Mouse (Mus musculus): ENCODE data around the gene Rcan1. TPM values are rescaled to one million over a fixed set of nuclear protein-coding genes. Genes with fewer than 3 reads are reported as not detected.

Gene Rcan1
- polyA plus RNA-seq, 1 experiment from 2014 or later = 54.7 TPM

- Histone ChIP-seq H3K4me1 (ENCODE audit: insufficient read depth, low read depth, low read length) (no peaks in the 10 kb centered on the region), H3K36me3 (ENCODE audit: insufficient read depth, low read length) (no peaks in the 10 kb centered on the region), H3K9me3 (ENCODE audit: low read length) (no peaks in the 10 kb centered on the region), H3K4me3 (ENCODE audit: low read depth, low read length) (no peak overlapping the region), H3K27me3 (replicated peaks; ENCODE audit: insufficient read depth, low read length) (no peaks in the 10 kb centered on the region), H3K27ac (ENCODE audit: low read length) (no peak overlapping the region), H3K9ac (replicated peaks; ENCODE audit: low read depth) (no peak overlapping the region), H3K4me2 (replicated peaks; ENCODE audit: low read depth, low read length) (no peak overlapping the region)
- ATAC-seq (no peak), DNase-seq (ENCODE audit: low spot score) (no peak)
- WGBS = 81% methylated on average over 12 of the region's 12 CpGs
- no peak for TF ChIP-seq EP300 (IDR thresholded peaks at IDR 0.05)
Measured at GRCm38 (mm10) chr16:92353295-92353694, 117.4 kb downstream of the Rcan1 start.

DNA sequence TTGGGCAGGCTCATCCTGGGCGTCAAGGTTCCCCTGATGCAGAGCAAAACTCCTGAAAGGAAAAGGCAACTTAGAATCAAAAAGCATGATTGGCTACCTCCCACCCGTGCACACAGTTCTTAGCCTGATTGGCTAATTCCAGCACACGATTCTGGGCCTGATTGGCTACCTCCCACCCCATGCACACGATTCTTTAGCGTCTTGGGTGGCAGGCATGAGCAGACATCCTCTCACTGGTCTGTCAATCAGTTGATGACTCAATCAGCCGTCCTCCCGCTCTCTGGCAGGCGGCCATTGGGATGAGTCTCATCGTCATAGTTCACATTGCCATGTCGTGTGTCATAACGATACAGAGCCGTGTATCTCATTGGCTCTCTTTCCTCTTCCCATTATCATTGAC, 121.7 kb downstream of the Rcan1 start:
- no peak overlapping the region for H3K27ac ChIP-seq (ENCODE audit: low read length)
- no peaks in the 10 kb centered on the region for H3K27me3 ChIP-seq (replicated peaks; ENCODE audit: insufficient read depth, low read length)
- H3K9ac ChIP-seq (replicated peaks; ENCODE audit: low read depth) = no peak overlapping the region
- H3K4me3 ChIP-seq (ENCODE audit: low read depth, low read length) = no peak overlapping the region
- H3K4me2 ChIP-seq (replicated peaks; ENCODE audit: low read depth, low read length) = no peak overlapping the region
- no peaks in the 10 kb centered on the region for H3K36me3 ChIP-seq (ENCODE audit: insufficient read depth, low read length)
- 61% methylated on average over 12 of the region's 12 CpGs for WGBS
- ATAC-seq (peak; percentile 76), DNase-seq (ENCODE audit: low spot score) (peak; percentile 70)
- peaks cover 4% of the 10 kb centered on the region; the same call in 1 of the 2 replicates for H3K4me1 ChIP-seq (ENCODE audit: insufficient read depth, low read depth, low read length)
- TF ChIP-seq CTCF (IDR thresholded peaks at IDR 0.05) (no peak), EP300 (IDR thresholded peaks at IDR 0.05) (no peak)
- no peaks in the 10 kb centered on the region for H3K9me3 ChIP-seq (ENCODE audit: low read length)

GRCm38 (mm10) chr16:92346297-92346916, 124.3 kb downstream of the Rcan1 start:
- DNase-seq (ENCODE audit: low spot score) (no peak), ATAC-seq (no peak)
- 66% methylated on average over 13 of the region's 13 CpGs for WGBS
- TF ChIP-seq CTCF (IDR thresholded peaks at IDR 0.05) (no peak), EP300 (IDR thresholded peaks at IDR 0.05) (no peak)
- no peak overlapping the region for H3K4me3 ChIP-seq (ENCODE audit: low read depth, low read length)
- H3K9me3 ChIP-seq (ENCODE audit: low read length) = no peaks in the 10 kb centered on the region
- H3K27ac ChIP-seq (ENCODE audit: low read length) = no peak overlapping the region
- H3K4me2 ChIP-seq (replicated peaks; ENCODE audit: low read depth, low read length) = no peak overlapping the region
- no peak overlapping the region for H3K9ac ChIP-seq (replicated peaks; ENCODE audit: low read depth)
- H3K4me1 ChIP-seq (ENCODE audit: insufficient read depth, low read depth, low read length) = peaks cover 4% of the 10 kb centered on the region; the same call in 1 of the 2 replicates
- no peaks in the 10 kb centered on the region for H3K27me3 ChIP-seq (replicated peaks; ENCODE audit: insufficient read depth, low read length)
- no peaks in the 10 kb centered on the region for H3K36me3 ChIP-seq (ENCODE audit: insufficient read depth, low read length)

DNA sequence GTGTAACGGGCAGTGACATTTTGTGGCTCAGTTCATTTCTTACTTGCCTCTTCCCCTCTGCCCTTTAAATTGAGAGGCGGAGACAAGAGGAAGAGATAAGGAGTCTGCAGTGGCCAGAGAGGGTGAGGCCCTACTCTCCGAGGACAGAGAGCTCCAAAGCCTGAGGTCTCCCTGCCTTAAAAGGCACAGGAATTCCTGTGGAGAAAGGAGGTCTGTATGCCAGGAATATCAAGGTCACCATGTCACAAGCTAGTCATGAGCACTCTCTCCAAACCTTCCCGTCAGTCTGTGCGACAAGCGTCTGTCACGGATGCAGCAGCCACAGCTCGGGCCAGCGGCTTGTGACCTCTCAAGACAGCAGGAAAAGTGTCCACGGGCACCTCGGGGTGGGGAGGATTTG, 125.5 kb downstream of the Rcan1 start:
- Histone ChIP-seq H3K27me3 (replicated peaks; ENCODE audit: insufficient read depth, low read length) (no peaks in the 10 kb centered on the region), H3K27ac (ENCODE audit: low read length) (no peak overlapping the region), H3K36me3 (ENCODE audit: insufficient read depth, low read length) (no peaks in the 10 kb centered on the region), H3K4me1 (ENCODE audit: insufficient read depth, low read depth, low read length) (peaks cover 4% of the 10 kb centered on the region; the same call in 1 of the 2 replicates), H3K9me3 (ENCODE audit: low read length) (no peaks in the 10 kb centered on the region), H3K4me2 (replicated peaks; ENCODE audit: low read depth, low read length) (no peak overlapping the region), H3K4me3 (ENCODE audit: low read depth, low read length) (no peak overlapping the region), H3K9ac (replicated peaks; ENCODE audit: low read depth) (no peak overlapping the region)
- ATAC-seq (peak; percentile 46), DNase-seq (ENCODE audit: low spot score) (peak; percentile 71)
- 23% methylated on average over 11 of the region's 11 CpGs for WGBS
- TF ChIP-seq CTCF (IDR thresholded peaks at IDR 0.05) = no peak
- no peak for TF ChIP-seq EP300 (IDR thresholded peaks at IDR 0.05)

Other genes with a start within 250 kb of the Rcan1 start
- 31.6 and 47.5 TPM in 2 replicates for gene Kcne2, start 178.5 kb downstream of the Rcan1 start, polyA plus RNA-seq (2015; fragmentation: Nextera tagmentation; extraction: Ambion mirVana)
- 131 and 132 TPM in 2 replicates for gene Smim11, start 169.6 kb downstream of the Rcan1 start, polyA plus RNA-seq (2015; fragmentation: Nextera tagmentation; extraction: Ambion mirVana)
- not detected in 2 replicates for gene Fam243, start 149.4 kb downstream of the Rcan1 start, polyA plus RNA-seq (2015; fragmentation: Nextera tagmentation; extraction: Ambion mirVana)
- gene Kcne1, start 111.4 kb downstream of the Rcan1 start, polyA plus RNA-seq (2015; fragmentation: Nextera tagmentation; extraction: Ambion mirVana) = 0.14 TPM in 1 of 2 replicates, not detected in the other
- gene Clic6, start 14.9 kb upstream of the Rcan1 start, polyA plus RNA-seq (2015; fragmentation: Nextera tagmentation; extraction: Ambion mirVana) = 14.5 and 16.4 TPM in 2 replicates